Mouse (Mus musculus) spleen, postnatal 4 days (tissue): ENCODE measurements around the gene Zfp266.

Source experiments
- DNase-seq, 2 experiments: peaks; one replicate each; pipeline ENCODE4 v3.0.0; 2022; ENCODE audit warnings: low spot score in 2 of 2

The Zfp266 gene

DNA sequence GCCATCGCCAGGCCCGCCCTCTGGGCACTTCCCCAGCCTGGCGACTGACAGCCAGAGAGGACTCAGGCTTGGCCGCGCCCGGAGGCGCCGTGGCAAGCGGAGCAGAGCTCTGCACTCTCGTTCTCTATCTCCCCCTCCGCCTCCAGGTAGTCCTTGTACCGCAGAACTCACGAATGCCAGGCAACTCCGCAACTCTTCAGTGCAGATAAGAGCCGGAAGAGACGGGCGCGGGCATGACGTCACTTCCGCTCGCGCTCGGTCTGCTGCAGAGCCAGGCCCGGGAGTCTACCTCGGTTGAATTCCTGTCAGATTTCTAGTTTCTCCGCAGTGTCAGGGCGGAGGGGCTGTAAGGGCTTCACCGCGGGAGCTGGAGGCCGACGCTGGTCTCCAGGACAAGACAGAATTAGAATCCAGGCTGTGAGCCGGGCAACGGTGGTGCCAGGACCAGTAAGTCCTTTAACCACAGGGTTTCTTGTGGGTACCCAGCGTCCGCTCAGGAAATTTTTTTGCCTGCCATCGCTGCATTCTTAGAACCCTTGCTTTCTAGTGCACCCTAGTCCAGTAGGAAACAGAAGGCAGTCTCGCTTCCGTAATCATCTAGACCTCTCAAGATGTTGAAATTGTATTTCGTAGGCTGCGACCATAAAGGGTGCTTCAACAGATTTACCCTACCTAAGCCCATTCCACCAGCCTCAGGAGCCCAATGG is 28.5 kb downstream of the Zfp266 start, which contains the start of gene Zfp426:
Gene Zfp426, minus strand, starts transcription at position 220 of the 707 bp plus-strand sequence.
- DNase-seq = peak; percentile 83 to 92

GRCm38 (mm10) chr9:20491858-20492526 is 29.2 kb downstream of the Zfp266 start:
- DNase-seq = no peak

DNA sequence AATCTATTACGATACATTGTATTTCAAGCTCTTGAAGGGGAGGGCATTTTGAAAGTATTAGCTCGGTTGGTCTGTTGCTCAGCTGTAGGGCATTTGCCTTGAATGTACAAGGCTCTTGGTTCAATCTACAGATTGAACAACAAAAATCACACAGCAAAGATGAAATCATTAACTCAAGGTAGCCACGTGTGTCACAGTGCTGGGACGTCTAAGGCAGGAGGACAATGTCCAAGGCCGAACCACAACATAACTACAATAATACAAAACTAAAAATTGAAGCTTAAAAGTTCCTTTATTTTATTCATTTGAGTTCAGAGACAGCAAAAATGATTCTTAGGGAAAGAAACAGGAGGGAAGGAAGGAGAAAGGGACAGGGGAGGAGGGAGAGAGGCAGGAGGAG is 31.7 kb downstream of the Zfp266 start:
- DNase-seq = no peak

- DNase-seq = no peak
Measured at GRCm38 (mm10) chr9:20479396-20479795, 41.8 kb downstream of the Zfp266 start.

GRCm38 (mm10) chr9:20476632-20477031 is 44.6 kb downstream of the Zfp266 start:
- DNase-seq = no peak

- DNase-seq = peak; percentile 50 to 78
Measured at GRCm38 (mm10) chr9:20466761-20467442, 54.3 kb downstream of the Zfp266 start.

GRCm38 (mm10) chr9:20459377-20460317 is 61.6 kb downstream of the Zfp266 start, which contains the start of gene Zfp26:
Zfp26 (minus strand) TSS chr9:20460162.
- DNase-seq = peak; percentile 72 to 87

DNA sequence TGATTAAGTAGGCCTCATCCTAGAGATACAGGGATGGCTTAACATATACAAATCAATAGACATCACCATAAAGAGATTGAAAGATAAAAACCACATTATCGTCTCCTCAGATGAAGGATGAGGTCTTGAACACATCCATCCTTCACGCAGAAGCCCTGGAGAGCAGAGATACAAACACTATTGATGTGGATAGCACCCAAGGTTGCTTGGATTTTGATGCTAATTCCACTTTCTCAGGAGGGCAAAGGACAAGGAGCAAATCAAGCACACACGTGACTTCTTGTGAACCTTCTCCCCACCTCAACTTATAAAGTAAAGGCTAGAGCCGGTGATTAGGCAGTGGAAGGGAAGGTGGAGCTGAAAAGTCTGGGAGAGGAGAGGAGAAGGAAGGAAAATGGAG is 67.6 kb downstream of the Zfp266 start:
- DNase-seq = no peak

GRCm38 (mm10) chr9:20451493-20451892 is 69.7 kb downstream of the Zfp266 start:
- no peak for DNase-seq
